Mouse (Mus musculus) kidney, adult 2 months (tissue): ENCODE data around the gene Shb.

ENCODE experiments used
- CTCF ChIP-seq: fragments of 200-500 bp; conservative IDR thresholded peaks from 2 replicates; pipeline ENCODE4 v1.5.1; 2011; ENCODE audit warnings: low read depth, mild to moderate bottlenecking, control low read depth, low read length, moderate library complexity, mixed read lengths; ENCODE audit not compliant: insufficient read depth, insufficient read length
- POLR2A ChIP-seq: fragments of 200-500 bp; IDR thresholded peaks from one replicate; pipeline ENCODE4 v1.6.1; 2011; ENCODE audit warnings: low read depth, low read length, control low read depth

- no peak for TF ChIP-seq CTCF
- no peak for TF ChIP-seq POLR2A
These were observed 47.2 kb downstream of the Shb start for GRCm38 (mm10) chr4:45485024-45485423.
